Mouse (Mus musculus) erythroblast, embryonic 14.5 days (primary cell): ENCODE results near the gene Paqr5.

Experiments
- GATA1 ChIP-seq: IDR thresholded peaks from 2 replicates; pipeline ENCODE4 v1.6.1; 2012; ENCODE audit warnings: low read length, inconsistent platforms, mixed read lengths
- TAL1 ChIP-seq: IDR thresholded peaks from 3 replicates; pipeline ENCODE4 v1.6.1; 2012; ENCODE audit warnings: low read length, inconsistent platforms, mixed read lengths

DNA sequence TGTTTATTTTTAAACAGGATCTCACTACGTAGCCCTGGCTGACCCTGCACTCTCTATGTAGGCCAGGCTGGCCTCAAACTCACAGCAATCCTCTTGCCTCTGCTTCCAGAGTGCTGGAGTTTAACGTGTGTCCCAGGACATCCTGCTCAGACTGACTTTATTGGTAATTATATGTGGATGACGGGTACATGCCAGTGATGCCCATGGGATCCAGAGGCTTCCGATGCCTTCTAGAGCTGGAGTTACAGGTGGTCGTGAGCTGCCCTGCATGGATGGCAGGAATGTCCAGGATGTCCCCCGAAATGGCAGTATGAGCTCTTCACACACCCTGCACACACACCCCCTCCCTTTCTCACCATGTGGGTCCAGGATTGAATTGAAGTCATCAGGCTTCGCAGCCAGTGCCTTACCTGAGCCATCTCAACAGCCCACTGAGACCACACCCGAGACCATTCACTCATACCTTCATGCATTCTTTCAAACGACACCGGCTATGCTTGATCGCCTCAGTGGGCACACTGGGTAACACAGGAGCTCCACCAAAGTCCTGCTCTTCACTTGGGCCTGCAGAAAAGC is 117.7 kb downstream of the Paqr5 start:
- TF ChIP-seq GATA1 (no peak), TAL1 (no peak)
